Mouse (Mus musculus) right cerebral cortex, postnatal 10 days (tissue): ENCODE measurements around the gene Mettl7a2.

Experiments
- DNase-seq, 2 experiments: peaks; one replicate each; pipeline ENCODE4 v3.0.0; 2021; ENCODE audit warnings: low spot score in 2 of 2

Gene Mettl7a2

GRCm38 (mm10) chr15:100395561-100395960, 42.6 kb downstream of the Mettl7a2 start:
- DNase-seq: no peak

- no peak for DNase-seq
Observed at GRCm38 (mm10) chr15:100400592-100401250, 47.7 kb downstream of the Mettl7a2 start.

- no peak for DNase-seq
Observed at GRCm38 (mm10) chr15:100401811-100402210, 48.8 kb downstream of the Mettl7a2 start.

GRCm38 (mm10) chr15:100402347-100402746, 49.3 kb downstream of the Mettl7a2 start:
- no peak for DNase-seq

- DNase-seq: no peak
Observed at GRCm38 (mm10) chr15:100402798-100403197, 49.8 kb downstream of the Mettl7a2 start.

GRCm38 (mm10) chr15:100403318-100404000, 50.5 kb downstream of the Mettl7a2 start:
- DNase-seq: no peak

- no peak for DNase-seq
Observed at GRCm38 (mm10) chr15:100406088-100406487, 53.1 kb downstream of the Mettl7a2 start.

- no peak for DNase-seq
Observed at GRCm38 (mm10) chr15:100410918-100411672, 58.1 kb downstream of the Mettl7a2 start.
